ENCODE assay signal across 25 mouse cellular contexts in the genomic region with DNA sequence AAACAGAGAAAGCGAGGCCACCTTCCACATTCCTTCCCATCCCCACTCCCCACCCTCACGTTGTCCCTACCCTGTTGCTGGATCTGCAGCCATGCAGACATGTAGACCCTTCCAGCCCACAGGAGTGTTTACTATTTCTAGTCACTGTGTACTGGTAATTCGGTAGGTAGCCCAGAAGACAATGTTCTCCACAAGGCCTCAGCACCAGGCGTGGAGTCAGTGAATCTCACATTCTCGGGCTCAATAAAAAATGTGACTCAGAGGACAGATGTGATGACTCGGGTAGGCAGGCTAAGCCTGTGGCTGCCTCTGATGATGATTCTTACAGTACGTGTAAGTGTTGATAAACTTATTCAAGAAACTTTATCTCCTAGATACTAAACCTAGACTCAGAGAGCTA.
DNase-seq lines count a peak whose midpoint lies in the region; ATAC-seq and TF ChIP-seq lines count a peak whose summit lies in the region.
"Had no signal": no experiment of that assay in that cellular context is flagged by ENCODE, and none has a peak within 500 bp of the region (broad histone marks: within the 10 kb centered on the region; RNA-seq: fewer than 3 reads in every experiment).

No protein-coding gene starts in this region.

- POLR2A ChIA-PET in Patski (lab: Charles Lee) = interaction anchor here (0.6 kb wide), 1 partner anchor 17 kb away, joined by 3 read pairs; no protein-coding TSS in a partner anchor

- peak; percentile 73 for DNase-seq in adrenal gland, adult 2 months
- DNase-seq in adrenal gland, postnatal 4 days (ENCODE audit: low spot score in 2 of 2) = no peak
- DNase-seq in layer of hippocampus, adult 2 months (ENCODE audit: low spot score in 2 of 2) = no peak
- no peak for DNase-seq in layer of hippocampus, adult 18-20 months (ENCODE audit: low spot score in 2 of 2)
- no peak for DNase-seq in Patski (ENCODE audit: low read depth, low spot score)
- no peak for DNase-seq in neural tube, embryonic 10.5 days (ENCODE audit: extremely low spot score, low spot score)
- no peak for DNase-seq in B cell, adult 2 months
- DNase-seq: cerebellum, adult 18-20 months; cerebellum, postnatal 14 days; heart, postnatal 10 days; kidney, adult 8-10 months; kidney, postnatal 14 days; liver, embryonic 13.5 days; lung, adult 2 months; lung, postnatal 14 days; right cerebral cortex, postnatal 4 days; thymus, postnatal 25 days had no signal

- in situ Hi-C loops in Patski (cut with MboI; ENCODE audit: low pct_unique_long_range_greater_than_20kb) = no loop called here

- H3K4me3 ChIP-seq in layer of hippocampus, adult 2 months = no peak overlapping the region
- H3K4me3 ChIP-seq: embryonic facial prominence, embryonic 12.5 days; forebrain, embryonic 12.5 days; heart, embryonic 12.5 days; hindbrain, embryonic 10.5 days; intestine, embryonic 15.5 days; liver, embryonic 13.5 days; midbrain, embryonic 12.5 days; neural tube, embryonic 13.5 days had no signal

- ATAC-seq in Patski = peak; percentile 54
- ATAC-seq: hindbrain, embryonic 16.5 days; intestine, embryonic 15.5 days had no signal

- CTCF ChIA-PET in Patski (lab: Charles Lee) = interaction anchor here (2.0 kb wide), 1 partner anchor 171 kb away, joined by 7 read pairs; no protein-coding TSS in a partner anchor

- peak overlapping the region; percentile 58; the same call in 1 of the 2 replicates for H3K27ac ChIP-seq in layer of hippocampus, adult 2 months
- H3K27ac ChIP-seq: embryonic facial prominence, embryonic 12.5 days; forebrain, embryonic 12.5 days; hindbrain, embryonic 10.5 days; intestine, embryonic 15.5 days; liver, embryonic 13.5 days; midbrain, embryonic 12.5 days; neural tube, embryonic 13.5 days had no signal

- no peak for TF ChIP-seq CTCF in layer of hippocampus, adult 2 months (conservative IDR thresholded peaks at IDR 0.05)
- no peak for TF ChIP-seq CTCF in Patski (IDR thresholded peaks at IDR 0.05)

- H3K27me3 ChIP-seq in Patski = no peaks in the 10 kb centered on the region
- H3K27me3 ChIP-seq: embryonic facial prominence, embryonic 12.5 days; forebrain, embryonic 12.5 days; heart, embryonic 12.5 days; intestine, embryonic 15.5 days; liver, embryonic 13.5 days; midbrain, embryonic 12.5 days; neural tube, embryonic 13.5 days had no signal
